Mouse (Mus musculus) hindbrain, embryonic 16.5 days (tissue): ENCODE data around the gene Gm21900. TPM values are rescaled to one million over a fixed set of nuclear protein-coding genes. Genes with fewer than 3 reads are reported as not detected.
"Not testable (repeated sequence)": the region's sequence is repeated elsewhere in the genome, so short reads cannot be mapped to it uniquely, and the experiment has no call there.

Source experiments
- ATAC-seq: fragments of 200-750 bp; cut with Nextera tagmentation; 2 replicates; pipeline ENCODE4 v1.8.0; 2017; ENCODE audit warnings: moderate TSS enrichment, moderate library complexity
- H3K27ac ChIP-seq: fragments of 300-500 bp; sonication (generic); 2 replicates; pipeline ENCODE4 v1.5.1; 2014; ENCODE audit warnings: low read depth, mild to moderate bottlenecking, control low read depth, low read length, moderate library complexity
- H3K27me3 ChIP-seq: fragments of 300-500 bp; sonication (generic); replicated peaks from 2 replicates; pipeline ENCODE4 v1.6.1; 2014; ENCODE audit warnings: low read length; ENCODE audit not compliant: control insufficient read depth, insufficient read depth
- H3K36me3 ChIP-seq: fragments of 300-500 bp; sonication (generic); 2 replicates; pipeline ENCODE4 v1.6.1; 2014; ENCODE audit warnings: mild to moderate bottlenecking, low read length, moderate library complexity, mixed read lengths; ENCODE audit not compliant: control insufficient read depth, insufficient read depth
- H3K4me1 ChIP-seq: fragments of 300-500 bp; sonication (generic); 2 replicates; pipeline ENCODE4 v1.6.1; 2014; ENCODE audit warnings: low read depth, low read length; ENCODE audit not compliant: control insufficient read depth, insufficient read depth
- H3K4me2 ChIP-seq: fragments of 300-500 bp; sonication (generic); 2 replicates; pipeline ENCODE4 v1.6.1; 2014; ENCODE audit warnings: mild to moderate bottlenecking, low read length, control low read depth, moderate library complexity
- H3K4me3 ChIP-seq: fragments of 300-500 bp; sonication (generic); 2 replicates; pipeline ENCODE4 v1.5.1; 2014; ENCODE audit warnings: mild to moderate bottlenecking, low read length, control low read depth, moderate library complexity
- H3K9ac ChIP-seq: fragments of 300-500 bp; sonication (generic); 2 replicates; pipeline ENCODE4 v1.6.1; 2014; ENCODE audit warnings: low read depth, mild to moderate bottlenecking, control low read depth, low read length, moderate library complexity
- H3K9me3 ChIP-seq: fragments of 300-500 bp; sonication (generic); 2 replicates; pipeline ENCODE4 v1.6.1; 2014; ENCODE audit warnings: mild to moderate bottlenecking, low read length, moderate library complexity; ENCODE audit not compliant: control insufficient read depth
- WGBS: fragments of 180-500 bp; shearing (Covaris S2); extraction: QIAGEN DNeasy Blood & Tissue Kit; methylation state at CpG from one replicate; pipeline ENCODE4 v1.1.7; 2014; 5-methylcytosine and 5-hydroxymethylcytosine counted together
- polyA plus RNA-seq: library from polyadenylated mRNA; unstranded; fragments of >200 nt; fragmentation: Nextera tagmentation; extraction: Ambion mirVana; gene quantifications from 2 replicates; pipeline ENCODE4 v1.2.1, GENCODE M21; 2015

Gene Gm21900
- polyA plus RNA-seq = not detected in 2 replicates

- H3K27me3 ChIP-seq, H3K36me3 ChIP-seq, H3K4me2 ChIP-seq, H3K4me1 ChIP-seq, H3K9ac ChIP-seq, H3K4me3 ChIP-seq, H3K27ac ChIP-seq, H3K9me3 ChIP-seq, ATAC-seq: not testable (repeated sequence)
- 75% methylated on average over 2 of the region's 4 CpGs for WGBS
These were observed at the start of gene Gm21900 for GRCm38 (mm10) chrY:10616061-10616460. Gm21900 (plus strand) TSS chrY:10616361.

GRCm38 (mm10) chrY:10643516-10643915 lies 27.4 kb downstream of the Gm21900 start:
- not testable (repeated sequence) for H3K36me3 ChIP-seq, ATAC-seq, H3K9ac ChIP-seq, H3K9me3 ChIP-seq, H3K27me3 ChIP-seq, H3K4me2 ChIP-seq, H3K4me1 ChIP-seq, H3K27ac ChIP-seq, H3K4me3 ChIP-seq
- WGBS = no CpG with 5 or more reads among the region's 25 CpGs

Other genes starting within 250 kb of the Gm21900 start
- gene Gm28510, start 203.6 kb upstream of the Gm21900 start, polyA plus RNA-seq = not detected in 2 replicates
- gene Gm20737, start 80.3 kb upstream of the Gm21900 start, polyA plus RNA-seq = not detected in 2 replicates
- gene Gm21775, start 62.9 kb upstream of the Gm21900 start, polyA plus RNA-seq = not detected in 2 replicates
- gene Gm20777, start 136.1 kb downstream of the Gm21900 start, polyA plus RNA-seq = not detected in 2 replicates